Mouse (Mus musculus) right cerebral cortex, postnatal 4 days (tissue): ENCODE data around the gene Susd4.

ENCODE experiments used
- DNase-seq: peaks from one replicate; pipeline ENCODE4 v3.0.0-alpha.2; 2022

The Susd4 gene

GRCm38 (mm10) chr1:182763716-182764461 is at the start of gene Susd4:
Gene Susd4, plus strand, starts transcription at chr1:182763860.
- DNase-seq = peak; percentile 82

- no peak for DNase-seq
Measured at GRCm38 (mm10) chr1:182714236-182714935, 49.3 kb upstream of the Susd4 start.

GRCm38 (mm10) chr1:182727541-182727940 is 36.1 kb upstream of the Susd4 start:
- no peak for DNase-seq

DNA sequence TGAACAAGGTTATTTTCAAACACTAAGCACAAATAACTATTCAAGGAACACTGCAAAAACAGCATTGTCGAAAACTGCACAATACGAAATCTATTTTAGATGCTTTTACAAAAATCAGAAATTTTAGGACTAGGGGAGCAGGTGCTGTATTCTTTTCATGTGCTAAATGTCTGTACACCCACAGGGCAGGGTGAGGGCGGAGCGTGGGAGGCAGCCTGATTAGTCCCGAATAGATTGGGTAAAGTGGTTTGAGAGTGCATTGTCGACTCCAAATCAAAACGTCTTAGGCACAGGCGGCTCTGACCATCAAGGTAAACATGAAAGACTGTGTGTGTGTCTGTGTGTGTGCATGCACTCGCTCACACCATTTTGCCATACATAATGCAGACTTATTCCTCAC is 34.7 kb upstream of the Susd4 start:
- DNase-seq = no peak

- no peak for DNase-seq
Measured at GRCm38 (mm10) chr1:182732695-182733094, 31.0 kb upstream of the Susd4 start.

- DNase-seq = no peak
Measured at GRCm38 (mm10) chr1:182735891-182736290, 27.8 kb upstream of the Susd4 start.

- DNase-seq = no peak
Measured at GRCm38 (mm10) chr1:182747081-182747480, 16.6 kb upstream of the Susd4 start.

- DNase-seq = no peak
Measured at GRCm38 (mm10) chr1:182747834-182748233, 15.8 kb upstream of the Susd4 start.

GRCm38 (mm10) chr1:182749080-182749479 is 14.6 kb upstream of the Susd4 start, which contains the start of gene Ccdc185:
Gene Ccdc185, minus strand, starts transcription at chr1:182749180.
- no peak for DNase-seq

GRCm38 (mm10) chr1:182751301-182751700 is 12.4 kb upstream of the Susd4 start:
- no peak for DNase-seq

DNA sequence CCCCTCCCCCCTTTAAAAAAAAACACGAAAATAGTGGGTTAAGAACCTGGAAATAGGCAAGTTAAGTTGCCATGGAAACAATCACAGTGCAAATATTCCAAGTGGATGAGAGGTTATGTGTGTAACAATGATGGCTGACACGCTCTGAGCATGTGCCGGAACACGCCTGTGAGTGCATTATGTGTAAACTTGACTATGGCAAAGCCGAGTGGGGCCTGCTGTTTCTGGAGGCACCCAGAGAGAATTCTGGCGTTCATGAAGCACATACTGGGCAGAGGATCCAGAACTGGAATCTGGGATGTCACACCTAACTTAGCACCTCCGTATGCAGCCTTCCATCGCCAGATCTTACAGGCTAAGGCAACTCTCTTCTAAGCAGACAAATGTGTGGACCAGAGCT is 10.0 kb upstream of the Susd4 start:
- no peak for DNase-seq

DNA sequence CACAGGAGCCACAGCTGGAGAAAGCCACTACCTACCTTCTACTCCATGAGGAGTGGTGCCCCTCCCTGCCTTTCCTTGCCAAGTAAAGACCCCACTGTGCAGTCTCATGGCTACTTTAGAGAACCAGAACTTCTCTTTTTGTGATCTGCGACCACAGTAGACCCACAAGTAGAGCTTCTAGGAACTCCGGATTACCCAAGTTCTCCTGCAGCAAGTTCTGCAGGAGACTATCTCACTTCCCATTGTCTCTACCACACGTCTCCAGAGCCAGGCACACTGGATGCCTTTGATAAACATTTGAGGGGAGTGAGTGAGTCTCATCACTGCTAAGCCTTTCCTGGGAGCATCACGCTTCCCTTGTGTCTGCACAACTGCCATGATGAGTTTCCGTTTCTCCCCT is 8.8 kb upstream of the Susd4 start:
- DNase-seq = no peak

GRCm38 (mm10) chr1:182758783-182759182 is 4.9 kb upstream of the Susd4 start:
- no peak for DNase-seq

GRCm38 (mm10) chr1:182763191-182763715 is 407 bp upstream of the Susd4 start:
- DNase-seq = peak; percentile 21

DNA sequence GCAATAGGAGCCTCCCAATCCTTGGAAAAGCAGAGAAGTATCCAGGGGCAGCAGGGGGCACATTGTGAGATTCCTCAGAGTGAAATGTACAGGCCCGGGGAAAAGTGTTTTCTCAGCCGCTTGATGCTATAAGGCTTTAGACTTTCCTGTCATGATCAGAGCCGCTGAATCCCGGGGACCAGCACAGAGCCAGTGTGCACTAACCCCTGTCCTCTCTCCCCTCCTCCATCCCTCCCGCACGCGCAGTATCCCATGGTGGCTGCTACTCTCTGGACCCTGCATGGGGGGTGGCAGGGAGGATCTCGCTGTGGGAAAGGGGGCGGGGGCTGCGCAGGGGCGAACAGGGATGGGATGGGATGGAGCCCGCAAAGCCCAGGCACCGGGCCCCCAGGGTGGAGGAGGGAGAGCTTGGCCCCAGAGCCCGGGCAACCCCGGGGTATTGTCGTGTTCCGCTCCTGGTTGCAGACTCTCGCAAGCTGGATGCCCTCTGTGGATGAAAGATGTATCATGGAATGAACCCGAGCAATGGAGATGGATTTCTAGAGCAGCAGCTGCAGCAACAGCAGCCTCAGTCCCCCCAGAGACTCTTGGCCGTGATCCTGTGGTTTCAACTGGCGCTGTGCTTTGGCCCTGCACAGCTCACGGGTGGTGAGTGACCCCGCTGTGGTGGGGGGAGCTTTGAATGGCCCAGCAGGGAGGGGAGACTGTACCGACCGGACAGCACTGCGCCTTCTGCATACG is 1.1 kb downstream of the Susd4 start:
- DNase-seq = peak; percentile 20

DNA sequence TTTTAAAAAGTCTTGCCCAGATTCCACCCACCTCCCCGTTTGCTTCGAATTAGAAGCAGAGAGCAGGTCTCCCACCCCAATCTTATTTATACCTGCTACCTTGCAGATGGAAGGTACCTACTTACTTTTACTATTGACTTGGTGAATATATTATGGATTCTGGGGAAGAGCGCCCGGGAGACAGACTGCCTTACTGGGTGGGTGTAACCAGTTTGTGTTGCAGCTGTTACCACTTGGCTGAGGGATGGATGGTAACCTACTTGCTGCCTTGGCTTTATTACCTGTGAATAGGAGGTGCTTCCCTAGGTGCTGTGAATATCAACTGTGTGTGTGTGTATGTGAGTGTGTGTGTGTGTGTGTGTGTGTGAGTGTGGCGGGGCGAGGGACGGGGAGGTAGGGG is 11.9 kb downstream of the Susd4 start:
- no peak for DNase-seq

DNA sequence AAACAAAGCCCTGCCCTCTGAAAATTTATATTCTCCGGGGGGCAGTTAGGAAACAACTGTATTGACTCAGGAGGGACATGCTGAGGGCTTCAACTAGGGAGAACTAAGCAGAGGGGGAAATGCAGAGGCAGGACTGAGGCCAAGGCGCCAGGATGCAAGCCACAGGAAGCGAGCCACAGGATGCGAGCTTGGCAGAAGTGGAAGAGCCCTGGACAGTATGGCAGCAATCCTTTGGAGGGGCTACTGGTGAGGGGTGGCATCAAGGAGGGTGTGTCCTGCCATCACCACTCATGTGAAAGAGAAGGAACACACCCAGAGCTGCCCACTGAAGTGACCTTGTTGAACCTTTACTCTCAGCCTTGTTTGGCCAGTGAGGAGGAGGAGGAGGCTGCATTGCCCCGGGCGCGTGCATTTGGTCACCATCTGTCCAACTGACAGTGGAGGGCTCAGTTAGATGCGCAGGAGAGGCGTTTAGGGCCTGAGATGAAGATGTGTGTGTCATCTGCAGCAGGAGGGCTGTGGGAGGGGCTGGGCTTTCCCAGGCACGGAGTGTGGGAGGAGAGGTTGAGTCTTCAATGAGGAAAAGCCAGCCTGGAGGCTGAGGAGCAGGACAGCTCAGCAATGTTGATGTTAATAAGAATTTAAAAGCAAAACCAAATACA is 13.2 kb downstream of the Susd4 start:
- DNase-seq = no peak

- DNase-seq = no peak
Measured at GRCm38 (mm10) chr1:182778225-182778624, 14.6 kb downstream of the Susd4 start.

DNA sequence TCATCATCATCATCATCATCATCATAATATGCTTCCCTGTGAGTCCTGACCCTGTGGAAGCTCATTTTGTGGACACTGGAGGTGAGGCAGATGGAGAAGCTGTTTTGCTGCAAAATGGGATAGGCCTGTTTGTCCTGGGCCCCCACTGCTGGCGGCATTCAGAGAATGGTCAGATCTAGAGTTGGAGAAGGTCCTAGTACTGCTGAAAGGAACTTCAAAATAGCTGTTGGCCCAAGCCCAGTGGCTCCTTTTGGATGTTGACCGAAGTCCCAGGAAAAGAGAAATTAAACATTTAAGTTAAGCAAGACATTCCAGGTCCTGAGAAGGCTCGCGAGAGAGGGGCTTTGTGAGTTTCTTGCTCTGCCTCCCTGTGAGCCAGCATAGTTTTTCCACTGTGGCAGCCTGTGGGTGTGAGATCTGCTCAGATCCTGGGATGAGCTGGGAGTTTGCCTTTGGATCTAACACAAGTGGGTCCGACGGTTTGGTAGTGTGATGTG is 15.4 kb downstream of the Susd4 start:
- DNase-seq = no peak

DNA sequence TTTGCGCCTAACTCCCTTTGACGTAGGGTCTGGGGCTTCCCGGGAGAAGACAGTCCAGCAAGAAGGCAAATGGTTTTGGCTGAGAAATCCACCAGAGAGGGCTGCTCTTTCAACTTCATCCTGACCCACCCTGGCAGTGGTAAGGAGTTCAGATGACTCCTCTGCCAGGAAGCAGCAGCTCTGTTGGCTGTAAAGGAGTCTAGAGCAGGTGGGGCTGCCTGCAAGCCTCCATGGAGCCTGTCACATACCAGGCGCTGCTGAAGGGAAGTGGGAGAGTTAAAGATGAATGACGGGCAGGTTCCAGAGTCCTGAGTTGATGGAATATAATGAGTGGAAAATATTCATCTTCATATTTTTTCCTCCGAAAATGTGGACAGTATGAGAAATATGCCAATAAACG is 20.1 kb downstream of the Susd4 start:
- DNase-seq = no peak

GRCm38 (mm10) chr1:182784784-182785183 is 21.1 kb downstream of the Susd4 start:
- no peak for DNase-seq

- no peak for DNase-seq
Measured at GRCm38 (mm10) chr1:182785504-182785903, 21.8 kb downstream of the Susd4 start.

GRCm38 (mm10) chr1:182787030-182787429 is 23.4 kb downstream of the Susd4 start:
- DNase-seq = no peak
